ENCODE assay signal across 17 mouse cellular contexts in the genomic region with DNA sequence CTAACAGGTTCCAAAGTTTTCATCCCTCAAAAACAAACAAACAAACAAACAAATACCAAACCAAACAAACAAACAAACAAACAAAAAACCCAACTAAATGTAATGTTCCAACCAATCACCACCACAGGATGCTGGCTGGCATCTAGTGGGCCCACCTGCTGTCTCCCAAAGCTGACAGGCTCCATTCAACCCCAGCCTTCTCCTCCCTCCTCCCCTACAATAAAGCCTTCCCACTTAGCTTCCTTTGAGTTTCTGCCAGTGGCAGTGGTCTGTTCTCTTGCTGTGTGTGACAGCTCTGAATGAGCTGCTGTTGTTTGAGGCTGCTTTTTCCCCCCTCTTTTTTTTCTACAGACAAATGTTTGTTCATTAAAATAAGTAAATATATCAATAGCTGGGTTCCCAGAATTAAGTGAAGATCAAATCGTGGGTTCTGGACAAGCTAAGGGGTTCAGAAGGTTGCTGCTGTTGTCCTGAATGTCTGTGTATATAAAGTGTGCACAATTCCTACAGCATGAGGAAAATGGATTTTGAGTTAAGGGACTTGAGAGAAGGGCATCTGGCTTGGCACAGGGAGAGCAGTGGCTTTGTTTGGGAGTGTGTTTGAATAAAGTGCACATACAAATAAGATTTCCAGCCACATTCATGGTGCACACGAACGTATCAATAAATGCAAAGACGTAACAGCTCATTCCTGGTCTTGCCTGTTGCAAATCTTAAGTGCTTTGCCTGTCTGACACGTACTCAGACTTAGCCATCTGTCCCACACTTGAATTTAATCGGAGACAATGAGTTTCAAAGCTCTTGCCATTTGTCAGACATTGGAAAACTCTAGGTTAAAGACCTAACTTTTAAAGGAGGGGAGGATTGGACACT. TPM values are rescaled to one million over a fixed set of nuclear protein-coding genes. Genes with fewer than 3 reads are reported as not detected.
DNase-seq lines count a peak whose midpoint lies in the region; ATAC-seq lines count a peak whose summit lies in the region.
"Had no signal": no experiment of that assay in that cellular context is flagged by ENCODE, and none has a peak within 500 bp of the region (broad histone marks: within the 10 kb centered on the region; RNA-seq: fewer than 3 reads in every experiment).

No protein-coding gene starts in this region.

- 0 out of 2 replicates have a peak overlapping the region, but pooled peaks have one; percentile 14 for H3K9ac ChIP-seq in forebrain, embryonic 13.5 days
- H3K9ac ChIP-seq in hindbrain, embryonic 16.5 days (ENCODE audit: low read depth, low read length), result no peak overlapping the region
- H3K9ac ChIP-seq in neural tube, embryonic 12.5 days, result no peak overlapping the region
- H3K9ac ChIP-seq: embryonic facial prominence, embryonic 15.5 days had no signal

- peaks cover 83% of the 10 kb centered on the region for H3K4me1 ChIP-seq in forebrain, embryonic 13.5 days
- H3K4me1 ChIP-seq in hindbrain, embryonic 16.5 days (ENCODE audit: control insufficient read depth, insufficient read depth, low read depth, low read length), result peaks cover 19% of the 10 kb centered on the region
- peaks cover 56% of the 10 kb centered on the region for H3K4me1 ChIP-seq in neural tube, embryonic 12.5 days
- H3K4me1 ChIP-seq in limb, embryonic 10.5 days, result peaks cover 41% of the 10 kb centered on the region

- no peaks in the 10 kb centered on the region for H3K9me3 ChIP-seq in forebrain, embryonic 13.5 days (replicated peaks)
- H3K9me3 ChIP-seq in hindbrain, embryonic 16.5 days (ENCODE audit: control insufficient read depth, low read length), result no peaks in the 10 kb centered on the region
- no peaks in the 10 kb centered on the region for H3K9me3 ChIP-seq in neural tube, embryonic 12.5 days
- no peaks in the 10 kb centered on the region for H3K9me3 ChIP-seq in limb, embryonic 10.5 days (replicated peaks)
- H3K9me3 ChIP-seq: embryonic facial prominence, embryonic 15.5 days had no signal

- intact Hi-C loops in left cerebral cortex, postnatal 4 days (cut with DNase I), result no loop called here
- intact Hi-C loops in left cerebral cortex, postnatal 36 days (cut with DNase I), result no loop called here

- H3K36me3 ChIP-seq in forebrain, embryonic 13.5 days (ENCODE audit: poor library complexity, severe bottlenecking), result peaks cover 21% of the 10 kb centered on the region
- H3K36me3 ChIP-seq in hindbrain, embryonic 16.5 days (ENCODE audit: control insufficient read depth, insufficient read depth, low read length), result 0 out of 2 replicates have a peak, but pooled peaks cover 4% of the 10 kb centered on the region
- peaks cover 15% of the 10 kb centered on the region for H3K36me3 ChIP-seq in neural tube, embryonic 12.5 days
- H3K36me3 ChIP-seq in limb, embryonic 10.5 days, result peaks cover 18% of the 10 kb centered on the region

- peak; percentile 62 for DNase-seq in left cerebral cortex, postnatal 4 days
- no peak for DNase-seq in left cerebral cortex, postnatal 36 days (ENCODE audit: low spot score in 2 of 2)
- DNase-seq in urinary bladder, postnatal 36 days (ENCODE audit: low spot score in 2 of 2), result no peak
- DNase-seq in kidney, adult 18-20 months, result no peak
- DNase-seq in limb, embryonic 10.5 days (ENCODE audit: low spot score), result no peak
- DNase-seq: cerebellum, adult 2 months; heart, adult 2 months; heart, postnatal 14 days; kidney, adult 2 months; lung, adult 2 months; right cerebral cortex, postnatal 4 days; thymus, postnatal 36 days had no signal

- ATAC-seq in forebrain, embryonic 13.5 days, result peak; percentile 64
- 0 out of 2 replicates have a peak, but pooled peaks have one; percentile 48 for ATAC-seq in hindbrain, embryonic 16.5 days
- no peak for ATAC-seq in neural tube, embryonic 12.5 days (ENCODE audit: low FRiP score, low read depth)
- ATAC-seq: activated CD4-positive, CD25-positive, alpha-beta regulatory T cell, adult 4 months had no signal

- H3K4me2 ChIP-seq in forebrain, embryonic 13.5 days, result peak overlapping the region; percentile 32
- H3K4me2 ChIP-seq in hindbrain, embryonic 16.5 days (ENCODE audit: low read length), result no peak overlapping the region; the same call in 1 of the 2 replicates
- no peak overlapping the region for H3K4me2 ChIP-seq in neural tube, embryonic 12.5 days (replicated peaks)
- H3K4me2 ChIP-seq: embryonic facial prominence, embryonic 15.5 days had no signal

- H3K27ac ChIP-seq in forebrain, embryonic 13.5 days, result peak overlapping the region; percentile 92
- peak overlapping the region; percentile 49; the same call in 1 of the 2 replicates for H3K27ac ChIP-seq in hindbrain, embryonic 16.5 days (ENCODE audit: low read depth, low read length)
- peak overlapping the region; percentile 3; the same call in 1 of the 2 replicates for H3K27ac ChIP-seq in neural tube, embryonic 12.5 days
- H3K27ac ChIP-seq in limb, embryonic 10.5 days, result no peak overlapping the region
- H3K27ac ChIP-seq: embryonic facial prominence, embryonic 15.5 days; heart, adult 2 months had no signal

- no peak overlapping the region for H3K4me3 ChIP-seq in forebrain, embryonic 13.5 days
- H3K4me3 ChIP-seq in hindbrain, embryonic 16.5 days (ENCODE audit: low read length), result no peak overlapping the region
- no peak overlapping the region for H3K4me3 ChIP-seq in neural tube, embryonic 12.5 days
- no peak overlapping the region for H3K4me3 ChIP-seq in limb, embryonic 10.5 days
- H3K4me3 ChIP-seq: embryonic facial prominence, embryonic 15.5 days; heart, adult 2 months had no signal

- H3K27me3 ChIP-seq in forebrain, embryonic 13.5 days, result no peaks in the 10 kb centered on the region
- no peaks in the 10 kb centered on the region for H3K27me3 ChIP-seq in hindbrain, embryonic 16.5 days (replicated peaks; ENCODE audit: control insufficient read depth, insufficient read depth, low read length)
- no peaks in the 10 kb centered on the region for H3K27me3 ChIP-seq in neural tube, embryonic 12.5 days (replicated peaks)
- peaks cover 16% of the 10 kb centered on the region; the same call in 1 of the 2 replicates for H3K27me3 ChIP-seq in limb, embryonic 10.5 days (ENCODE audit: low read depth, poor library complexity, severe bottlenecking)
- H3K27me3 ChIP-seq: embryonic facial prominence, embryonic 15.5 days had no signal

- 11% methylated on average over 6 of the region's 6 CpGs for WGBS in forebrain, embryonic 13.5 days
- WGBS in hindbrain, embryonic 16.5 days, result 28% methylated on average over 6 of the region's 6 CpGs
- 15% methylated on average over 6 of the region's 6 CpGs for WGBS in neural tube, embryonic 12.5 days
- WGBS in limb, embryonic 10.5 days, result 78% methylated on average over 6 of the region's 6 CpGs

RNA-seq across cellular contexts. Expression of gene Enc1, which starts 15.3 kb away (rescaled TPM):
- 100 to 1,000 TPM; 740 to 833 TPM for total RNA-seq in left cerebral cortex, postnatal 4 days (2021)
- 100 to 1,000 TPM; 570 to 627 TPM for total RNA-seq in left cerebral cortex, postnatal 36 days (2021)
- 44.4 and 45.2 TPM in 2 replicates for polyA plus RNA-seq in forebrain, embryonic 13.5 days (2015; fragmentation: Nextera tagmentation; extraction: Ambion mirVana)
- polyA plus RNA-seq in hindbrain, embryonic 16.5 days (2015; fragmentation: Nextera tagmentation; extraction: Ambion mirVana), result 66.3 and 67.6 TPM in 2 replicates
- polyA plus RNA-seq in neural tube, embryonic 12.5 days (2016; fragmentation: Nextera tagmentation; extraction: Ambion mirVana), result 28.8 and 35.3 TPM in 2 replicates
- 2.5 and 4.3 TPM in 2 replicates for polyA plus RNA-seq in limb, embryonic 10.5 days (2016; fragmentation: Nextera tagmentation; extraction: Ambion mirVana)

RNA-seq across cellular contexts. Expression of gene Hexb, which starts 58.1 kb away (rescaled TPM):
- total RNA-seq in left cerebral cortex, postnatal 4 days (2021), result 10 to 100 TPM; 38.9 to 42.2 TPM
- total RNA-seq in left cerebral cortex, postnatal 36 days (2021), result 100 to 1,000 TPM; 111 to 119 TPM
- polyA plus RNA-seq in forebrain, embryonic 13.5 days (2015; fragmentation: Nextera tagmentation; extraction: Ambion mirVana), result 21.4 and 21.6 TPM in 2 replicates
- polyA plus RNA-seq in hindbrain, embryonic 16.5 days (2015; fragmentation: Nextera tagmentation; extraction: Ambion mirVana), result 54.1 and 58.5 TPM in 2 replicates
- polyA plus RNA-seq in neural tube, embryonic 12.5 days (2016; fragmentation: Nextera tagmentation; extraction: Ambion mirVana), result 29.2 and 30.1 TPM in 2 replicates
- 15.2 and 18.2 TPM in 2 replicates for polyA plus RNA-seq in limb, embryonic 10.5 days (2016; fragmentation: Nextera tagmentation; extraction: Ambion mirVana)
